Mouse (Mus musculus) limb, embryonic 10.5 days (tissue): ENCODE data around the gene Ms4a6b. TPM values are rescaled to one million over a fixed set of nuclear protein-coding genes. Genes with fewer than 3 reads are reported as not detected.
"Not testable (repeated sequence)": the region's sequence is repeated elsewhere in the genome, so short reads cannot be mapped to it uniquely, and the experiment has no call there.

Source experiments
- DNase-seq: peaks from one replicate; pipeline ENCODE4 v3.0.0-alpha.2; 2017; ENCODE audit warnings: low spot score
- H3K27ac ChIP-seq: fragments of 300-500 bp; sonication (generic); 2 replicates; pipeline ENCODE4 v1.5.1; 2016; ENCODE audit warnings: mild to moderate bottlenecking
- H3K27me3 ChIP-seq: fragments of 300-500 bp; sonication (generic); 2 replicates; pipeline ENCODE4 v1.6.1; 2016; ENCODE audit warnings: low read depth, mild to moderate bottlenecking; ENCODE audit not compliant: poor library complexity, severe bottlenecking
- H3K36me3 ChIP-seq: fragments of 300-500 bp; sonication (generic); 2 replicates; pipeline ENCODE4 v1.6.1; 2016; ENCODE audit warnings: mild to moderate bottlenecking, moderate library complexity
- H3K4me1 ChIP-seq: fragments of 300-500 bp; sonication (generic); 2 replicates; pipeline ENCODE4 v1.6.1; 2016
- H3K4me3 ChIP-seq: fragments of 300-500 bp; sonication (generic); 2 replicates; pipeline ENCODE4 v1.5.1; 2016; ENCODE audit warnings: mild to moderate bottlenecking, moderate library complexity
- H3K9me3 ChIP-seq: fragments of 300-500 bp; sonication (generic); replicated peaks from 2 replicates; pipeline ENCODE4 v1.6.1; 2016; ENCODE audit warnings: mild to moderate bottlenecking
- WGBS: fragments of 180-500 bp; shearing (Covaris S2); methylation state at CpG from one replicate; pipeline ENCODE4 v1.1.7; 2016; 5-methylcytosine and 5-hydroxymethylcytosine counted together
- polyA plus RNA-seq: library from polyadenylated mRNA; unstranded; fragments of >200 nt; fragmentation: Nextera tagmentation; extraction: Ambion mirVana; gene quantifications from 2 replicates; pipeline ENCODE4 v1.2.1, GENCODE M21; 2016

Ms4a6b gene
- 0.60 and 1.1 TPM in 2 replicates for polyA plus RNA-seq

GRCm38 (mm10) chr19:11516246-11516645 is at the start of gene Ms4a6b:
Gene Ms4a6b, plus strand, starts transcription at chr19:11516512.
- no peak for DNase-seq
- H3K9me3 ChIP-seq, result no peaks in the 10 kb centered on the region
- H3K36me3 ChIP-seq, result no peaks in the 10 kb centered on the region
- H3K27ac ChIP-seq, result no peak within 1 kb of the TSS
- H3K27me3 ChIP-seq, result no peaks in the 10 kb centered on the region
- H3K4me1 ChIP-seq, result no peaks in the 10 kb centered on the region
- no peak within 1 kb of the TSS for H3K4me3 ChIP-seq

GRCm38 (mm10) chr19:11468361-11468760 is 48.0 kb upstream of the Ms4a6b start:
- not testable (repeated sequence) for H3K27ac ChIP-seq, H3K4me3 ChIP-seq, H3K9me3 ChIP-seq, DNase-seq, H3K36me3 ChIP-seq, H3K27me3 ChIP-seq, H3K4me1 ChIP-seq
- 71% methylated on average over 1 of the region's 1 CpGs for WGBS

- H3K4me1 ChIP-seq, DNase-seq, H3K36me3 ChIP-seq, H3K9me3 ChIP-seq, H3K27me3 ChIP-seq, H3K4me3 ChIP-seq, H3K27ac ChIP-seq: not testable (repeated sequence)
- WGBS, result 90% methylated on average over 4 of the region's 4 CpGs
Measured at GRCm38 (mm10) chr19:11469215-11469614, 47.1 kb upstream of the Ms4a6b start, which contains the start of gene Ms4a6c. Gene Ms4a6c, plus strand, starts transcription at chr19:11469366.

- H3K9me3 ChIP-seq, result no peaks in the 10 kb centered on the region
- H3K4me1 ChIP-seq, result no peaks in the 10 kb centered on the region
- no peak for DNase-seq
- no peaks in the 10 kb centered on the region for H3K27me3 ChIP-seq
- 94% methylated on average over 2 of the region's 2 CpGs for WGBS
- no peak overlapping the region for H3K4me3 ChIP-seq
- no peaks in the 10 kb centered on the region for H3K36me3 ChIP-seq
- H3K27ac ChIP-seq, result no peak overlapping the region
Measured at GRCm38 (mm10) chr19:11479714-11480113, 36.6 kb upstream of the Ms4a6b start.

GRCm38 (mm10) chr19:11482684-11483083 is 33.6 kb upstream of the Ms4a6b start:
- H3K9me3 ChIP-seq, result no peaks in the 10 kb centered on the region
- DNase-seq, result no peak
- H3K4me1 ChIP-seq, result no peaks in the 10 kb centered on the region
- H3K36me3 ChIP-seq, result no peaks in the 10 kb centered on the region
- no peak overlapping the region for H3K27ac ChIP-seq
- H3K27me3 ChIP-seq, result no peaks in the 10 kb centered on the region
- H3K4me3 ChIP-seq, result no peak overlapping the region
- WGBS, result 92% methylated on average over 2 of the region's 2 CpGs

- Histone ChIP-seq H3K4me3 (no peak overlapping the region), H3K36me3 (no peaks in the 10 kb centered on the region), H3K27ac (no peak overlapping the region), H3K9me3 (no peaks in the 10 kb centered on the region), H3K4me1 (no peaks in the 10 kb centered on the region), H3K27me3 (no peaks in the 10 kb centered on the region)
- 86% methylated on average over 4 of the region's 4 CpGs for WGBS
- no peak for DNase-seq
Measured at GRCm38 (mm10) chr19:11483941-11484340, 32.4 kb upstream of the Ms4a6b start.

- Histone ChIP-seq H3K9me3 (no peaks in the 10 kb centered on the region), H3K36me3 (no peaks in the 10 kb centered on the region), H3K27me3 (no peaks in the 10 kb centered on the region), H3K4me1 (no peaks in the 10 kb centered on the region), H3K4me3 (no peak overlapping the region), H3K27ac (no peak overlapping the region)
- 81% methylated on average over 3 of the region's 3 CpGs for WGBS
- DNase-seq, result no peak
Measured at GRCm38 (mm10) chr19:11484388-11484787, 31.9 kb upstream of the Ms4a6b start.

GRCm38 (mm10) chr19:11485266-11485665 is 31.0 kb upstream of the Ms4a6b start:
- 90% methylated on average over 3 of the region's 3 CpGs for WGBS
- Histone ChIP-seq H3K4me1 (no peaks in the 10 kb centered on the region), H3K36me3 (no peaks in the 10 kb centered on the region), H3K27ac (no peak overlapping the region), H3K27me3 (no peaks in the 10 kb centered on the region), H3K9me3 (no peaks in the 10 kb centered on the region), H3K4me3 (no peak overlapping the region)
- DNase-seq, result no peak

- no peaks in the 10 kb centered on the region for H3K36me3 ChIP-seq
- no peaks in the 10 kb centered on the region for H3K9me3 ChIP-seq
- 86% methylated on average over 2 of the region's 2 CpGs for WGBS
- H3K27ac ChIP-seq, result no peak within 1 kb of the TSS
- DNase-seq, result no peak
- H3K4me1 ChIP-seq, result no peaks in the 10 kb centered on the region
- H3K4me3 ChIP-seq, result no peak within 1 kb of the TSS
- no peaks in the 10 kb centered on the region for H3K27me3 ChIP-seq
Measured at GRCm38 (mm10) chr19:11485746-11486145, 30.6 kb upstream of the Ms4a6b start, which contains the start of gene Gm8369. Gene Gm8369, plus strand, starts transcription at chr19:11485938.

- Histone ChIP-seq H3K27ac (no peak overlapping the region), H3K27me3 (no peaks in the 10 kb centered on the region), H3K36me3 (no peaks in the 10 kb centered on the region), H3K4me3 (no peak overlapping the region), H3K4me1 (no peaks in the 10 kb centered on the region), H3K9me3 (no peaks in the 10 kb centered on the region)
- WGBS, result 90% methylated on average over 1 of the region's 1 CpGs
- DNase-seq, result no peak
Measured at GRCm38 (mm10) chr19:11486599-11486998, 29.7 kb upstream of the Ms4a6b start.

GRCm38 (mm10) chr19:11491406-11492189 is 24.7 kb upstream of the Ms4a6b start:
- H3K4me1 ChIP-seq, result no peaks in the 10 kb centered on the region
- no peaks in the 10 kb centered on the region for H3K36me3 ChIP-seq
- H3K4me3 ChIP-seq, result no peak overlapping the region
- no peaks in the 10 kb centered on the region for H3K27me3 ChIP-seq
- WGBS, result 84% methylated on average over 4 of the region's 4 CpGs
- no peak overlapping the region for H3K27ac ChIP-seq
- DNase-seq, result no peak
- no peaks in the 10 kb centered on the region for H3K9me3 ChIP-seq

GRCm38 (mm10) chr19:11492671-11493070 is 23.6 kb upstream of the Ms4a6b start:
- 78% methylated on average over 1 of the region's 1 CpGs for WGBS
- Histone ChIP-seq H3K4me3 (no peak overlapping the region), H3K27ac (no peak overlapping the region), H3K4me1 (no peaks in the 10 kb centered on the region), H3K27me3 (no peaks in the 10 kb centered on the region), H3K36me3 (no peaks in the 10 kb centered on the region), H3K9me3 (no peaks in the 10 kb centered on the region)
- DNase-seq, result no peak

GRCm38 (mm10) chr19:11494519-11494918 is 21.8 kb upstream of the Ms4a6b start:
- DNase-seq, result no peak
- Histone ChIP-seq H3K9me3 (no peaks in the 10 kb centered on the region), H3K27me3 (no peaks in the 10 kb centered on the region), H3K4me1 (no peaks in the 10 kb centered on the region), H3K4me3 (no peak overlapping the region), H3K27ac (no peak overlapping the region), H3K36me3 (no peaks in the 10 kb centered on the region)
- WGBS, result 91% methylated on average over 3 of the region's 3 CpGs

- Histone ChIP-seq H3K27ac (no peak overlapping the region), H3K27me3 (no peaks in the 10 kb centered on the region), H3K4me1 (no peaks in the 10 kb centered on the region), H3K36me3 (no peaks in the 10 kb centered on the region), H3K4me3 (no peak overlapping the region), H3K9me3 (no peaks in the 10 kb centered on the region)
- 84% methylated on average over 6 of the region's 6 CpGs for WGBS
- DNase-seq, result no peak
Measured at GRCm38 (mm10) chr19:11496361-11496760, 20.0 kb upstream of the Ms4a6b start.
